Mouse (Mus musculus): ENCODE data around the gene Rpusd4. TPM values are rescaled to one million over a fixed set of nuclear protein-coding genes. Genes with fewer than 3 reads are reported as not detected.

Rpusd4 gene
- total RNA-seq, 2 experiments from 2014 or later = 10.1 to 11.9 TPM

DNA sequence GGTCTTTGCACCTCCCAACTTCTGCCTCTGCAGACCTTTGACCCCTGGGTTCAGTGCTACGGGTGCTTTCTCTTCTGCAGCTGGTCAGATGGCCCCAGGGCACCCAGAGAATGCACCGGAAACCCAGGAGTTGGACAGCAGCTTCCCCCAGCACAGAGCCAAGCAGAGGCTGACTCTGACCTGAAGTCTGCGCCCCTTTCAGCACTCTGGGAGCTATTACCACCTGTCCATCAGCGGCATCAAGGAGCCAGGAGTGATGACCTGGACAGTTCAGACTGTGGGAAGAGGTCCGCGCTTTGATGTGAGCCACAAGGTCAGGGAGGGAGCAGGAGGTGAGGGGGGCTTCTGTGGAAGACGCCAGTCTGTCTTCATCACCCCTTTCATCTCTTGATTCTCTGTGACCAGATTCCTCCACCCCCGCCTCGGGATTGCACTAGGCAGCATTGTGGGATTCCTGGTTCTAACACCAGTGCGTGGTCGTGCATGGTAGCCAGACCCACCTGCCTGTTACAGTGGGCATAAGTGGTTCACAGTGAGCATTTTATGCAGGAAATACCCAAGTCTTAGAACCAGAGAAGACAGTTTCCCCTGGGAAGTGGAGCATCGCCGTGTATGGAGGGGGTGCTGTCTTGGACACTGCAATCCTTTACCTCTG is 15.9 kb downstream of the Rpusd4 start:
- DNase-seq = no peak
- intact Hi-C loops (cut with DNase I) = loop anchor here (5.0 kb wide), 1 partner anchor 139 kb away; the partner anchor contains the start of gene Cdon

DNA sequence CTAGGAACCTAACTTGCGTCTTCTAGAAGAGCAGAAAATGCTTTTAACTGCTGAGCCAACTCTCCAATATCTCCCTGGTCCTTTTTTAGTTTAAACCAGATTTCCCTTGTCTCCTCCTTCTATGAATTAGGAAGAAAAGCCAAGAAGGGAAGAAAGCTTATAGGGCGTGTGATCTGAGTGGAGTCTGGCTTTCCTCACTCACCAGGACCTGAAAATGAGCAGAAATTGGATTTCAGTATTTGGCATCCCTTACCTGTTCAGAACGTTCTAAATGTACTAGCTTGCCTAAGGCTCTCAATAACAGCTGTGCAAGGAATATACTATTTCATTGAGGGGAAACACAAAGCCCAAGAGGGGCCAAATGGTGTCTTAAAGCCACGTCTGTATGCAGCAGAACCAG is 16.7 kb downstream of the Rpusd4 start:
- DNase-seq = no peak
- intact Hi-C loops (cut with DNase I) = loop anchor here (5.0 kb wide), 1 partner anchor 138 kb away; the partner anchor contains the start of gene Cdon

DNA sequence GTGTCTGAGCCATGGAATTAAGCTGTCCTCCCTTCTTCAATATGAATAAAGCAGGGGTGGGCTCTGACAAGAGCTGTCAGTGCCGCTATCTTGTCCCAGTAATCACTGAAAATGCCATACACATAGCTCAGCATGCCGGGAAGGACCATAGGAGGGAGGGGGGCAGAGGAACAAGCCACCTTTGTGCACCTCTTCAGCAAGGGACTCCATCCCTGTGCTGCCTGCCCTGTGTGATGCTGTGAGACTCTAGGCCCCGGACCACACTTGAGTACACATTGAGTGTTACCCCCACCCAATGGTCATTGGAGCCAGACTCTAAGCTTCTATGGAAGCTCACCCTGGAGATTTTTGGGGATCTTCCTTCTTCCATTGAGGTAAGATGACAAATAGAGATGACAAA is 18.7 kb downstream of the Rpusd4 start:
- intact Hi-C loops (cut with DNase I) = no loop called here

DNA sequence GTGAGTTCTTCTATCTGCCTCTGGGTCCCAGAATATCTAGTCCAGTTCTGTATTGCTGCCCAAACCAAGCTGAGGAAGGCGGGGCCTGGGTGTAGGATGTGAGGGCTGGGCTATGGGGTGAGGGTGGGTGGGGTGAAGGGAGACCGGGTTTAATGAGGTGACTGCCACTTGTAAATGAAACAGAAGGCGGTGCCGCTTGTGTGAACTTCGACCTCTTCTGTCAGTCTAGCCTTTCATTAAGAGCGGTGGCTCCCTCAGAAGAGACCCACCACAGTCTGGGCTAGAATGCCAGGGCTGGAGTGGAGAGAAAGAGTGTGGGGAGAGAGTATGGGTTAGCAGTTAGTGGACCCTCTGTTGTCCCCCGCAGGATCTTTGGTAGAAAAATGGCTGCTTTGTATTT is 22.3 kb downstream of the Rpusd4 start:
- intact Hi-C loops (cut with DNase I) = no loop called here
- DNase-seq = no peak

More for the DNA sequence above, 18.7 kb downstream of the Rpusd4 start:
- no peak for DNase-seq

DNA sequence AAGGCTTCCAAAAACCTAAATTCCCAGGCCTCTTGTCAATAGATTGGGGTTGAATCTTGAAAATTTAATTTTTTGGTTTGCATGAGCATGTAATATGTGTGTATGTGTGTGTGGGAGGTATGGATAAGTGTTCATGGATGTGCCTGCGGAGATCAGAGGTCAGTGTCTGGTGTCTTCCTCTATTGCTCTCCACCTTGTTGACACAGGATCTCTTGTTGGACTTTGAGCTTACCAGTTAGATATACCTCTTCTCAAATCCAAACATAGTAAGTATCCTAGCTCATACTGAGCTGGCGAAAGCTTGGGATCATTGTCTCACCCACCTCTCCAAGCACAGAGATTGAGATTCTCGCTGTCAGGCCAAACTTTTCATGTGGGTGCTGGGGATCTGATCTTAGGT is 22.8 kb downstream of the Rpusd4 start:
- no peak for DNase-seq
- intact Hi-C loops (cut with DNase I) = no loop called here

DNA sequence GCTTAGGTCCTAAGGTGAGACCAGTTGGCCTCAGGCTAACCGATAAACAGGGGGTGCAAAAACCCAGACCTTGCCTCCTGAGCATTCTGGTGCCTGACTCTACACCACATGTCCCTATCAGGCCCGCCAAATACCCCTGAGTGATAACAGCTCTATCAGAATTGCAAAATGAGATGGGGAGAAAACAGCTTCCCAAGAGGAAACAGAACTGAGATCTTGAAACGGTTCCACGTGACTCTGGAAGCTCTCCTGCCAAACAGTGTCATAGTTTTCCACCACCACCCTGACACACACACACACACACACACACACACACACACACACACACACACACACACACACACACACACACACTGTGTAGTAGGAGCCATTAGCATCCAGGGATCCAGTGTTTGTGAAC is 23.3 kb downstream of the Rpusd4 start:
- DNase-seq = peak; percentile 33 to 35
- intact Hi-C loops (cut with DNase I) = no loop called here

DNA sequence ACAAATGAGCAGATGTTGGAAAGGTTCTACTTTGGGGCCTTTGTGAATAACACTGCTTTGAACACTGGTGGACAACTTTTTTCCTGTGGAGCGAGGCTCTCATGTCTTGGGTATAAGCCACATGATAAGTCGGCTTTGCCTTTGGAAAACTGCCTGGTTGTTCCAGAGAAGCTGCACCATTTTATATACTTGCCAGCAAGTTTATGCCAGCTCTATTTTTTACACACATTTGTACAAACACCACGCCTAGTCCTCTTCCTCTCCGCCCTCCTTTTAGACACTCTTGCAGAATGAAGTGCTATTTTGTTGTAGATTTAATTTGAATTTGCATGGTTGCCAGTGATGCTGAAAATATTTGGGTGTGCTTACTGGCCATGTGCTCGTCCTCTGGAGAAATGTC is 25.8 kb downstream of the Rpusd4 start:
- intact Hi-C loops (cut with DNase I) = no loop called here
- DNase-seq = peak; percentile 65 to 69

DNA sequence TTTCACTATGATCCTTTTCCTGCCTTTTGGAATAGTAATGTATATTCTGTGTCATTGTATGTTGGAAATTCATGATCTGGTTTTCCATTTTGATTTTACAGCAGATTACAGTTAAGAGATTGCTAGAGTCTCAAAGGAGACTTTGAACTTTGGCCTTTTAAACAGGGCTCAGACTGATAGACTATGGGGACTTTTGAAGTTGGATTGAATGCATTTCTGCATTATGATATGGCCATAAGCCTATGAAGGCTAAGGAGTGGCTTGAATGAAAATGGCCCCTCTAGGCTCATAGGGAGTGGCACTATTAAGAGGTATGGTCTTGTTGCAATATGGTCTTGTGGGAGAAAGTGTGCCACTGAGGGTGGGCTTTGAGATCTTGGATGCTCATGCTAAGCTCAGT is 30.1 kb downstream of the Rpusd4 start:
- intact Hi-C loops (cut with DNase I) = no loop called here

DNA sequence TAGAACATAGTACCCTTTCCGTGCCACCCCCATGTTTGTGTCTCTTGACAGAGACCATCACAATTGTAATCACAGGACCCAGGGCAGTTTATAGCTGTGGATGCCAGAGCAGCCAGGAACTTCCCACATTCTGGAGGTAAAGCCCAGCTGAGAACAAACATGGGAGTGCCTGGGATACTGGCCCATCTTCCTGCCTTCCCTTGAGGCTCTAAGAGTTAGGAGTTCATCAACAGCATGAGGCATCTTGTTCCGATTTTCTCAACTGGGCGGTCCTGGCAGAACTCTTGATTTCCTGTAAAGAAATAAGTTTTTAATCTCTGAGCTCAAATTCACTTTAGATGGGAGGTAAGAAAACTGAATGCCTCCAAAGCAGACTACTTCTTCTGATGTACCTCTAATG is 34.5 kb downstream of the Rpusd4 start:
- intact Hi-C loops (cut with DNase I) = no loop called here

More for the DNA sequence above, 30.1 kb downstream of the Rpusd4 start:
- DNase-seq = no peak

DNA sequence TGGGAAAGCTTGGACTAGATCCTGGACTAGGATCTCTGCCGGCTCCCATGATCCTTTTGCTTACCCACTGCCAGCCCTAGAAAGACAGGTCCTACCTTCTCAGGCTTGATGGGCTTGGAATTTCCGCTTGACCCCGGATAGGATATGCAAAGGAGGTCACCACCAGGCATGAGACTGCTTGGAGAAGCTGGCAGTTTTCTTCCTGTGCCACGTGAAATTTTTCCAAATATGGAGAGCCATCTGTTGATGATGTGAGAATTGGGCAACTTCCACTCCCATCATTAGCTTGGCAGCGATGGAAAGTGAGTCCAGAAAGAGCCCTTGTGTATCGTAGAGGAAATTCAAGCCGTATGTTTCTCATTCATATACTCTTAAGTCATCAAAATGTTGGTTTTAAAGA is 39.8 kb downstream of the Rpusd4 start:
- intact Hi-C loops (cut with DNase I) = no loop called here
- DNase-seq = no peak

More for the DNA sequence above, 34.5 kb downstream of the Rpusd4 start:
- no peak for DNase-seq

DNA sequence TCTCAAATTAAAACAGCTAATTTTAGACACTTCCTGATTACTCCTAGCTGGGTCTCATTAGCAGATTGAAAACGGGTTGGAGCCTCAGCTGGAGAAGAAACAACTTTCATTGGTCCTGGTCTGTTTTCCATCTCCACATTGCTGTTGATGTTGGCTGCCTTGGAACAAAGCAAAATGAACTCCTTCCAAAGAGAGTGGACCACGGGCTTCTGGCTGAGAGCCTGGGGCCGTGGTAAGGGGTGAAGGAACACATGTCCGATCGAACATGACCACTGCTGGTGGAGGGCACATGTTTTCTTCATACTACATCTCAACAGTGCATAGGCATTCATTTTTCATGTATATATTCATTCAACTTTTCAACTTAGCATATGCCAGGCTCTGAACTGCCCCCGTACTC is 42.7 kb downstream of the Rpusd4 start:
- DNase-seq = no peak
- intact Hi-C loops (cut with DNase I) = no loop called here

DNA sequence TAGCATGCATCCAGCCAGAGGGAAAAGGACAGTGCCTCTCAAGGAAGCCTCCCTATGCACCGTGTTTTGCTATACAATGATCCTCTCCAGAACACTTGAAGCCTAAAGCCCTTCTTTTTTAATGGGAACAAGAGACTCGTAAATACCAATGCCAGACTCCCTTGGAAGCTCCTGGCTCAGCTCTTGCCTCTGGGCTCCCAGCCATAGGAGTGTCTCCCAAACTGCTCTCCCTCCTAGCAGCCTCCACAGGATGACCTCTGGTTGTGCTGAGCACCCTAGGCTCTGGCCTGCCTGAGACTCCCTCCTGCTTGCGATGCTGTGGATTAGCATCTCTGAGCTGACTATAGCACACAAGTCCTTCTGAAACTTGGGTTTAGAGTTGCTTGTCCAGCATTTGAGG is 44.9 kb downstream of the Rpusd4 start:
- peak; percentile 81 to 83 for DNase-seq
- intact Hi-C loops (cut with DNase I) = no loop called here

DNA sequence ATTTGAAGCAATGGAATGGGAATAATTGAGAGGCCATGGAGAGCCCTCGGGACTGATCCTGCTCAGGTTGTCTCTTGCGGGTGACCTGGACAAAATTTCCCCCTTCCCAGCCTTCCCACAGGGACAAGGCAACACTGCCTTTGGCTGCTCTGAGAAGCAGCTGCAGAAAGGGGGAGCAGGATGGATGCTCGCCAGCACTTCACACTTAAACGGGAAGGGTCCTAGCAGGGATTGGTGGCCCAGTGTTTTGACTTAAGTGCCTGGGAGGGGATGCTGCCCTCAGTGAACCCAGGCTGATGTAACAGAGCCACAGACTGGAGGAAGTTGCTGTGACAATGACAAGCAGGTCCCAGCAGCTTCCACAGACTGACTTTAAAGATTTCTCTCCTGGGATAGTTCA is 45.9 kb downstream of the Rpusd4 start:
- intact Hi-C loops (cut with DNase I) = no loop called here
- no peak for DNase-seq

DNA sequence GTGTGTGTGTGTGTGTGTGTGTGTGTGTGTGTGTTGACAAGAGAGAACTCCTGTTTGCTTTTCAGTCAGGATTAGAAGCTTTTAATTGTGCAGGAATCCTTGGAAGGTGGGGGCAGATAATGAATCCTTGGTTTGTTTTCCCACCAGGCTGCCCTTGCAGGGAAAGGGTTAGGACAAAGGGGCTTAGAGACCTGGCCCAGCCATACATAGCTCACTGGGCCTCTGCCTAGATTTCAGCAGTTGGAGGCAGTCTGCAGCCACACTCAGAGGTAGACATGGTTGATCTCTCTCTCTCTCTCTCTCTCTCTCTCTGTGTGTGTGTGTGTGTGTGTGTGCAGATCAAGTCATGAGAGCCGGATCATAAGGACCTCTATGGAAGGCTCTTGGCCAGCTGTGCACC is 46.6 kb downstream of the Rpusd4 start:
- intact Hi-C loops (cut with DNase I) = no loop called here
- no peak for DNase-seq

DNA sequence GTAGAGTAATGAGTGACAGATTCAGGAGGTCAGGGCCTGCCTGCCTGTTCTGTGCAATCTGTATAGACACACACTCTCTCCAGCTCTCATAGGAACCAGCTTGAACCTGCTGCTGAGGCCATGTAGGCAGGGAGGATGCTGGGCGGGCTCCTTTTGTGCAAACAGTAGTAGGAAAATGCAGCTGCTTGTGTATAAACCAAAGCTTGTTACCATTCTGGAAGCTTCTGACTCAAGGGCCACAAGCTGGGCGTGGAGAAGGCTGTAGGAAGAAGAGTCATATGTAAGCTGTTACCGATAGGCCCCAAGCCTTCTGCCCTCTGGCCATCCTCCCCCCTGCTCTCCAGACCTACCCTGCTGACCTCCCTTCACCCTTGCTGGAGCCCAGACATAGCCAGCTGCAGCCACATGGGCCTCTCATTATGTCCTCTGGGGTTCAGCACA is 49.1 kb downstream of the Rpusd4 start:
- peak; percentile 47 to 49 for DNase-seq
- intact Hi-C loops (cut with DNase I) = no loop called here

DNA sequence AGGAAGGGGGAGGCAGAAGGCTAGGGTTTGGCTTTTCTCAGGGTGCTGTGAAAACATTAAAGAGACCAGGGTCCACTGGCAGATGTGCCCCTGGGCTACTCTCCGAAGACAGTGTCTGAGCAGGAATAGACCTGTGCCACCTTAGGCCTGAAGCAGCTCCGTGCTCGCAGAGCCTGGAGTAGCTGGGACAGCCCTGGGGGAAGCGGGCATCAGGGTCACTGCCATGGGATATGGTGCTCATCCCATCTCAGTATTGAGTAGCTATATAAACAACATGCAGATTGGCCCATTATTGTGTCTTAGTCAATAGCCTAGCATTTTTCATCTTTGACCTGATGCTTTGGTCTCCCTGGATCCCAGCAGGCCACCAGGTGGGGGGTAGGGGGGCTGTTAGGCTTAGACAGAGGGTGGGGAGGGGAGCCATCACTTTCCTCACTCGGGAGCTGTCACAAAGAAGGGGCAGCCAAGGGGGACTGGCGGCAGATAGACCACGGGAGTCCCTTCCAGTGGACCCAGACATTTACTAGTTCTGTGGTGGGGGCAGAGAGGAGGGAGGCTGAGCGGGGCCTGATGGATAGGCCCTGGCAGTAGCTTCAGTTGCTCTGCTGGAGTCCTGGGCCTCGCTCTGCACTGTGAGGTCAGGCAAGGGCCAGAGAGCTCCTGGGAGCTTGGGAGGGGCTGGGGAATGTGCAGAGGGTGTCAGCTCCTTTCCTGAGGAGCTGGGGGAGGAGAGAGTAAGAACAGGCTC is 49.7 kb downstream of the Rpusd4 start:
- intact Hi-C loops (cut with DNase I) = no loop called here
- DNase-seq = no peak

DNA sequence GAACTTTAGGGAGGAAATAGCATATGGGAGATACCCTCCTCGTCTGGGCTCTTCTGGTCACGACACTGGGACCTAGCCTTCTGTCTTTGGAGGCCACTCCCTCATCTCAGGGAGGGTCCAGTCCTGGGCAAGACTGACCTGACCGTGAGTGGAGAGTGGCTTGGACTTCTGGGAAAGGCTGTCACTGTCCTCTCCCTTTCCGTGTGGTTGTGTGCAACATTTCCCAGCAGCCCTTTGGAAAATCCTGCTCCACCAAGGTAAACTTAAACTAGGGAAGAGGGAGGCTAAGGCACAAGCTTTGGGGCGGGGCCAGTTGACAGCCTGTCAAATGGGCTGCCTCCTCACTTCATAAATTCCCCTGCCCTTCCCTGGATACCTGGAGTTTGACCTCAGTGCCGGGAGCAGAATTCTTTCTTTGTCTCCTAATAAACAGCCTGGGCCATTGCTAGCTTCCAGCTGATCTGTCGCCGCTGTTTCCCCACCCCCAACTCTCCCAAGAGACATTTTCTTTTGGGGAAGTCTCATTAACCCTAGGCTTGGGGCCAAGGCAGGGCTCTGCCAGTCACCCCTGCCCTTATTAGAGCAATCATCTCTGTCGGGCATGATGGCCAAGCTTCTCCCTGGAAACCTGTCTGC is 51.0 kb downstream of the Rpusd4 start:
- intact Hi-C loops (cut with DNase I) = no loop called here
- DNase-seq = no peak

DNA sequence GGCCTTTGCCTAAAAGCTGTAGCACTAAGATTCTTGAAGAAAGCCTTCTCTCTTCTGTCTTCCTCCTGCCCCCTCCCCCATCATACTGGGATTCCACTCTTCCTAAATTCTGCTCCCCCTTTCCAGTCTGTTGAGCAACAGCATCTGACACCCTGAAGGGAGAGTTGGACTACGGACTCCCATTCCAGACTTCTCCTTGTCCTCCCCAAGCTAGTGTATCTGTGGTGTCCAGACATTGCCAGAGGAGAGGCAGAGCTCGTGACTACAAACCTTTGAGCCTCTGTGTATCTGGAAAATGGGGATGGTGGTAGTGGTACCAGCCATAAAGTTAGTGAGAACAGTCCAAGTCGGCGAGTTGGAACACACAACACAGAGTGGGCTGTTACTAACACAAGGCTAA is 52.6 kb downstream of the Rpusd4 start:
- intact Hi-C loops (cut with DNase I) = no loop called here
- DNase-seq = no peak

DNA sequence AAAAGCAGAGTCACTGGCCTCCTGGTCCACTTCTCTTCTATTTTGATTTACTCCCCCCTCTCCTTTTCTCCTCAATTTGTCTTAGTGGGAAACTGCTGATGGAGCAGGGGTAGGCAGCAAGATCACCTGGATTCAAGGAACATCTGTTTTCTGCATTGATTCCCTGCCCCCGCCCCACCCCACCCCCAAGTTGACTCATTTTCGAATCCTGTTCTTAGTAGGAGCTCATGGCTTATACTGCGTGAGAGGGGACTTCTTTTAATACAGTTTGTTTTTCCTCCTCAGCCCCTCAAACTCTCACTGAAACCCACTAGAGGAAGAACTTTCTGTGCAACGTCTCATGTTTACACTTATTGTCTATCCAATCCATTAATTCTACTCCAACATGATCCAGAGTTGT is 56.3 kb downstream of the Rpusd4 start:
- no peak for DNase-seq
- intact Hi-C loops (cut with DNase I) = no loop called here

DNA sequence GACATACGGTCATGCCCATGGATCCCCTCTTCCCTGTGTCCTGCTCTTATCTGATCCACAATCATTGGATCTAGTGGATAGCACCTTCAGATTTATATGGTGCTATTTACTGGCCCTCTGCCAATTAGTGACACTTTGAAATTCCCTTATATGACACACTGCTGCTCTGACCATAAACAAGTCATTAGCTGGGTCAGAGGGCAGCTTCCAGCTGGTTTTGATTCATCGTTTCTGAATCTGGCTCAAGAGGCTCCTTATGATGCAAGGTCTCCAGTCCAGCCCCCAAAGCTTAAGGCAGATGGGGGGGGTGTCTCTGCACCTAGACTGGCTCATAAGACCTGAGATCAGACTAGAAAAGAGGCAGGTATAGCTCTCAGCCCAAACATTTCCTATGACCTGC is 56.9 kb downstream of the Rpusd4 start:
- DNase-seq = no peak
- intact Hi-C loops (cut with DNase I) = no loop called here

DNA sequence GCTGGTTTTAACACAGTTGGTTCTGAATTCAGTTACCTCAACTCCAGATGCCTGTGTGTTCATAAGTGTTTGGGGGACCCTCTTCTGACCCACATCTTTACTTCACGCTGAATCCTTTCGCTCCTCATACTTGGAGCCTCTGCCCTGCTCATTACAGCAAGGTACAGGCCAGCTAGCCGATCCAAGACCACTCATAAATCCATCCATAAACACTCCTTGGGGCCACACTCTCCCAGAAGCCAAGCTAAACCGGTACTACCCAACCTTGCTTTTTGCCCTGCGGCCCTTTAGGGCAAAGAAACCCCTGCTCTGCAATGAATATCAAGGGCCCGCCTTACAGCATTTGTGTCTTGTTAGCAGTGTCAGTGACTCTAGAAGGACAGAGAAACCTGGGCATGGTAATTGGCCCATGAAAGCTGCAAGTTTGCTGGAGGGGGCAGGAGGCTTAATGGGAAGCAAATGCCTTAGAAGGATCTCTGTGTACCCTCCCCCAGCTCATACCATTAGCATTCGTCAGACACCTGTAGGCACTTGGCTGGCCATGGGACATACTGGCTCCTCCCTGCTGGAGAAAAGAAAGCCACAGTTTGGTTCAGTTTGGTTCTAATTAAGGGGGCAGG is 59.1 kb downstream of the Rpusd4 start:
- intact Hi-C loops (cut with DNase I) = no loop called here
- no peak for DNase-seq

Data from heart, postnatal 10 days (tissue).